Mouse (Mus musculus): ENCODE data around the gene Odf3l1.

GRCm38 (mm10) chr9:56871191-56871590, 6.7 kb upstream of the Odf3l1 start:
- TF ChIP-seq CTCF (IDR thresholded peaks at IDR 0.05; ENCODE audit: control insufficient read depth, insufficient read depth, insufficient replicate concordance, low read depth, low read length) (no peak), POLR2A (IDR thresholded peaks at IDR 0.05; ENCODE audit: control insufficient read depth, low read depth, low read length) (no peak)
